Mouse (Mus musculus) erythroid progenitor cell, adult 5-6 weeks (primary cell): Measurements from ENCODE around the gene Cecr2. TPM values are rescaled to one million over a fixed set of nuclear protein-coding genes. Genes with fewer than 3 reads are reported as not detected.
"Not testable (repeated sequence)": the region's sequence is repeated elsewhere in the genome, so short reads cannot be mapped to it uniquely, and the experiment has no call there.

Experiments used
- ATAC-seq: replicated peaks from 2 replicates; pipeline ENCODE4 v1.8.0; 2016; ENCODE audit warnings: moderate number of reproducible peaks, mild to moderate bottlenecking, moderate TSS enrichment, inconsistent platforms; ENCODE audit not compliant: poor library complexity, low FRiP score, severe bottlenecking
- total RNA-seq, 2 experiments: library from RNA; stranded (forward) in 1 of 2; stranded (reverse) in 1 of 2; fragments of 150-400 nt in 1 of 2; fragments of 186-747, 209-891 nt in 1 of 2; gene quantifications; 2 replicates each; pipeline versions ENCODE4 v1.2.3 to v1.2.4; 2015 to 2017; ENCODE audit warnings: low replicate concordance in 2 of 2

Gene Cecr2
- total RNA-seq (2015; ENCODE audit: low replicate concordance) (66.0 and 83.0 TPM in 2 replicates), total RNA-seq (2017; ENCODE audit: low replicate concordance) (56.0 and 89.0 TPM in 2 replicates)

DNA sequence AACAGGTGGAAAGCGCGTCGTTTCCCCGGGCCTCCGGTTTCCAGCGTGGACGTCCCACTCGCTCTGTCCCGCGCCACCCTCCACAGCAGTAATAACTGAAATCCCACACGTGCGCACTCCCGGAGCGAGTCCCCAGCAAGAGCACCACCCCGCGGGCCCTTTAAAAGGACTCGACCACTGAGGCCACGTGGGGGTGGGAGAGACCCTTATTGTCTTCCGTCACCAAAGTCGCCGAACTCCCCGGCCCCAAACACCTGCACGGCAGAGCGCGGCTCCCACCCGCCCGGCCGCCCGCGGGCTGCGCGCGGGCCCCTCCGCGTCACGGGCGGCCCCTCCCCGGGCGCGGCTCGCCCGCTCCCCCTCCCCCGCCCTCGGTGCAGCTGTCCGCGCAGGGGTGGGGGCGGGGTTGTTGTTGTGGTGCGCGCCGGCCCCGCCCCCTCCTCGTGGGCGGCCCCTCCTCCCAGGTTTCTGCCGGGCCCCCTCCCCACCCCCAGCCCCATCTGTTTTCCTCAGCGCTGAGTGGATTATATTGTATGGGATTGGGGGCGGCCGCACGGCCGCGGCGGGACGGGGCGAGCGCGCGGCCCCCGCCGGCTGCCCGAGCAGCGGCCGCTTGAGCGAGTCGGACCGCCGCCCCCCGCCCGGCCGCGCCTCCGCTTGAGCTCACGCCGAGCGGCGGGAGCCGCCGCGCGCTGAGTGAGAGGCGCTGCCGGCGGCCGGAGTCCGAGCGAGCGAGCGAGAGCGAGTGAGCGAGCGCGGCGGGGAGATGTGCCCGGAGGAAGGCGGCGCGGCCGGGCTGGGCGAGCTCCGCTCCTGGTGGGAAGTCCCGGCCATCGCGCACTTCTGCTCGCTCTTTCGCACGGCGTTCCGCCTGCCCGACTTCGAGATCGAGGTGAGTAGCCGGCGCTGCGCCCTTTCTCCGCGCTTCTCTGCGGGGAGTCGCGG, at the start of gene Cecr2:
Gene Cecr2, plus strand, starts transcription at position 554 of the 945 bp plus-strand sequence.
- ATAC-seq: peak; percentile 78

- ATAC-seq: no peak; the same call in 1 of the 2 replicates
These were observed 48.6 kb upstream of the Cecr2 start for GRCm38 (mm10) chr6:120617586-120617985.

- ATAC-seq: peak; percentile 85
These were observed 47.4 kb upstream of the Cecr2 start for GRCm38 (mm10) chr6:120618518-120619402.

GRCm38 (mm10) chr6:120620193-120620592, 46.0 kb upstream of the Cecr2 start:
- no peak for ATAC-seq

DNA sequence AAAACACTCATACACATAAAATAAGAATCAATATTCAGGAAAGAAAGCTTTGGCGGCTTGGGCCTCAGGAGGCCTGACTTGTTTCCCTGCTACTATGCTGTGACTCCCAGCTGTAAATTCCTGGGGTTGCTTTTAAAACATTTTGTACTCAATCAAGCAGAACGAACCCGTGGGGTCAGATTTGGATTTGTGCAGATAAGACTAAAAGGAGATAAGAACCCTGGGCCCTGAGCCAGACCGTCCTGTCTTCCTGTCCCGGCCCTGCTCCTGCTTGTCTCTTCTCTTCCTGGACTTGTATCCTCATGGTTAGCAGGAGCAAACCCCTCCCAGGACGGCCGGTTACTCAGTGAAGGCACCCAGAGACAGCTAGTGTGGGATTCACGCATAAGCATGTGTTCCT, 41.1 kb upstream of the Cecr2 start:
- no peak for ATAC-seq

- ATAC-seq: no peak
These were observed 39.1 kb upstream of the Cecr2 start for GRCm38 (mm10) chr6:120627096-120627495.

DNA sequence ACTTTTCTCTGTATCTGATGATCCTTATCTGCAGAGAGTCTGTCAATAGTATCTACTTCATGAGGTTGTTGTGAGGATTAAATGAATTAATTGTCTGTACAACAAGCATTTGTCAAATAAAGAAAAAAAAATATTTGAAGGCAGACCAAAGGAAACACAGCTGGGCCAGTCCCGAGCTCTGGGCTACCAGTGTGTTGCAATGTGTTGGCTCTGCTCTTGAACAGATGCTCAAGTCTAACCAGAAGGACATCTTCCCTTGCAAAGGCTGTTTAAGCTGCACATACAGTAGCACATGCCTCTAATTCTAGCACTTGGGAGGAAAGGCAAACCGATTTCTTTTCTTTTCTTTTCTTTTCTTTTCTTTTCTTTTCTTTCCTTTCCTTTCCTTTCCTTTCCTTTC, 37.2 kb upstream of the Cecr2 start:
- no peak for ATAC-seq

- no peak for ATAC-seq
These were observed 30.7 kb upstream of the Cecr2 start for GRCm38 (mm10) chr6:120635391-120636028.

DNA sequence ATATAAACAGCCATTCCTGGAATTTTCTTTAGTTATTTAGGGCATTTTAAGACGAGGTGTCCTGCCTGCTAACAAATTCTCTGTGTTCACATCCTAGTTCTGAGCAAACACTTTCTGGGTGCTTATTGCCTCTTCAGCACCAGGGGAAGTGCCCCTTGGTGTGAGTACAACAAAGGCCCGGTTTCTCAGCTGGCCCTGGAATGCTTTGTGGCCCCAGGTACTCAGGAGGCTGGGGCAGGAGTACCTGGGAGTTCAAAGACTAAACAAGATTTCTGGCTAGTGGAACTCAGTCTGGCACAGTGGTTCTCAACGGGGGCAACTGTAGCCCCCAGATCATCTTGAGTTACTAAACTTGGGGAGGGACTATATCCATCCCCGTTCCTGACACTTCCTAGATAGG, 26.6 kb upstream of the Cecr2 start:
- ATAC-seq: no peak

- ATAC-seq: no peak
These were observed 24.2 kb upstream of the Cecr2 start for GRCm38 (mm10) chr6:120641866-120642378.

DNA sequence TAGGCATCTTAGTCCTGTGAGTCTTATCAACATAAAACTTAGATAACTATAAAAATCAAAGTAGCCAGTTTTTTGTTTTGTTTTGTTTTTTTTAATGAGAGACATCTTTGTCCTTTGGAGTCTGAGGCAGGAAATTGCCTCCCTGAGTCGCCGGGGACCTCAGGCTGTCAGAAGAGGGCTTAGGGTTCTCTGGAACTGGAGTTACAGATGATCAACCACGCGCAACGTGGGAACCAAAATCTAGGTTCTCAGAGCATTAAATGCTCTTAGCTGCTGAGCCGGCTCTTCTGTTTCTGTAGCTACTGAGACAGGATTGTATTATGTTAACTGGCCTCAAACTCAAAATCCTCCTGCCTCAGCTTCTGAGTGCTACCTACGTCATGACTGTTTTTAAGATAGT, 22.4 kb upstream of the Cecr2 start:
- no peak for ATAC-seq

GRCm38 (mm10) chr6:120644346-120645299, 21.5 kb upstream of the Cecr2 start:
- no peak for ATAC-seq

- not testable (repeated sequence) for ATAC-seq
These were observed 18.7 kb upstream of the Cecr2 start for GRCm38 (mm10) chr6:120647246-120648028.

- ATAC-seq: no peak
These were observed 18.0 kb upstream of the Cecr2 start for GRCm38 (mm10) chr6:120648205-120648604.

DNA sequence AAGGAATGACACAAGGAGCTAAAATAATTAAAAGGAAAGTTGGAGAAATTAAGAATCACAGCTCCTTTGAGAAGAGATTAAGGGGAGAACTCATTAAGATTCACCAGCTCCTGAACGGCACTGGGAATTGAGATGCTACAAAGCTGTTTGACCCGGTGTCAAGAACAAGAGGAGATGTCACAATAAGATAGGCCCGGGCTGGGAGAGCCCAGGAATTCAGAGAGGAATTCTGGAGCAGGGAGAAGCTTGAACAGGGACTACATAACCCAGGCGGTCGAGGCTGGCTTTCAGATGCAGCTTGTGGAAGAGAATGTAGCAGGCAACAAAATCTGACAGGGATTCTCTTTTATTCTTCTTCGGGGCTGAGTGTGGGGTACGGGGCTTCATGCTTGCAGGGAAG, 13.5 kb upstream of the Cecr2 start:
- ATAC-seq: no peak

DNA sequence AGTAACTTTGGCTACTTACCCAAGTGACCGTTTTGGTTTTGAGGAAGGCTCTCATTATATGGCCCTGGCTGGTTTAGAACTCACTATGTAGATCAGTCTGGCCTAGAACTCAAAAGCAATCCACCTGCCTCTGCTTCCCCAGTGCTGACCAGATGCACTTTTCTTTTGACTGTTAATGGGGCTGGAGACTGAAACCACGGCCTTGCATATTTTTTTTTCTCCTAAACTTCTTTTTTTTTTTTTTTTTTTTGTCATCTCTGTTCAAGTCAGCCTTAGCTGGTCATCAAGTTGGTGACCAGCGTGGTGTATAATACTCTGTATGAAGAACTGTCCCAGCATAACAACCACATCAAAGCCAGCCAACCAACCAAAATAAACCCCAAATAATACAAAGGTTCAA, 10.5 kb upstream of the Cecr2 start:
- no peak for ATAC-seq

GRCm38 (mm10) chr6:120658848-120659247, 7.3 kb upstream of the Cecr2 start:
- no peak for ATAC-seq

GRCm38 (mm10) chr6:120665415-120665815, 754 bp upstream of the Cecr2 start:
- ATAC-seq: peak; percentile 44
